Mouse (Mus musculus) heart, embryonic 15.5 days (tissue): ENCODE data around the gene Atrn. TPM values are rescaled to one million over a fixed set of nuclear protein-coding genes. Genes with fewer than 3 reads are reported as not detected.
"Not testable (repeated sequence)": the region's sequence is repeated elsewhere in the genome, so short reads cannot be mapped to it uniquely, and the experiment has no call there.

Experiments used
- ATAC-seq: fragments of 200-750 bp; cut with Nextera tagmentation; replicated peaks from 2 replicates; pipeline ENCODE4 v1.8.0; 2017; ENCODE audit warnings: low read depth, moderate TSS enrichment; ENCODE audit not compliant: insufficient number of reproducible peaks, insufficient read depth, low FRiP score
- H3K27ac ChIP-seq: fragments of 300-500 bp; sonication (generic); 2 replicates; pipeline ENCODE4 v1.5.1; 2015; ENCODE audit warnings: mild to moderate bottlenecking, inconsistent platforms
- H3K27me3 ChIP-seq: fragments of 300-500 bp; sonication (generic); 2 replicates; pipeline ENCODE4 v1.6.1; 2015; ENCODE audit warnings: inconsistent platforms
- H3K36me3 ChIP-seq: fragments of 300-500 bp; sonication (generic); 2 replicates; pipeline ENCODE4 v1.6.1; 2015; ENCODE audit warnings: mild to moderate bottlenecking, inconsistent platforms
- H3K4me1 ChIP-seq: fragments of 300-500 bp; sonication (generic); replicated peaks from 2 replicates; pipeline ENCODE4 v1.6.1; 2015; ENCODE audit warnings: inconsistent platforms
- H3K4me2 ChIP-seq: fragments of 300-500 bp; sonication (generic); 2 replicates; pipeline ENCODE4 v1.6.1; 2015; ENCODE audit warnings: inconsistent platforms, mild to moderate bottlenecking, moderate library complexity
- H3K4me3 ChIP-seq: fragments of 300-500 bp; sonication (generic); 2 replicates; pipeline ENCODE4 v1.5.1; 2015; ENCODE audit warnings: mild to moderate bottlenecking, inconsistent platforms
- H3K9ac ChIP-seq: fragments of 300-500 bp; sonication (generic); 2 replicates; pipeline ENCODE4 v1.6.1; 2015; ENCODE audit warnings: mild to moderate bottlenecking, inconsistent platforms
- H3K9me3 ChIP-seq: fragments of 300-500 bp; sonication (generic); replicated peaks from 2 replicates; pipeline ENCODE4 v1.6.1; 2016; ENCODE audit warnings: inconsistent platforms
- WGBS: fragments of 180-500 bp; shearing (Covaris S2); methylation state at CpG from one replicate; pipeline ENCODE4 v1.1.7; 2015; ENCODE audit warnings: mixed read lengths; 5-methylcytosine and 5-hydroxymethylcytosine counted together
- polyA plus RNA-seq: library from polyadenylated mRNA; unstranded; fragments of >200 nt; fragmentation: Nextera tagmentation; extraction: Ambion mirVana; gene quantifications from 2 replicates; pipeline ENCODE4 v1.2.1, GENCODE M21; 2015

The Atrn gene
- polyA plus RNA-seq, 1 experiment from 2014 or later: 4.0 TPM

DNA sequence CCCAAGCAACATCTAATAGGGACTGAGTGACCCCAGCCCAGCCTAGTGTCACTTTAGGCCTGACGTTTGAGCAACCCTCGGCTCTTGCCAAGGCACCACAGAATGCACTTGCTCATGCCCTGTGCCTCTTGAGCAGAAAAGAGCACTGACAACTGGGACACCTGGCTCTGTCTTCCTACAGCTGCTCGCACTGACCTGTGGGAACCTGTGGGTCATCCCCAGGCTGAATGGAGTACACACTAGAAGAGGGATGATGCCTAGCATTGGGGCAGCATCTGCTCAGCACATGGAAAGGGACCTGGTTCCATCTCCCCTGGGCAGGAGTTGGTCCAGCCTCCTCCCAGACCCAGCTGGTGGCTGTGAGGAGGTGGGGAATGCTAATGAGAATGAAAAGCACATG is 120.6 kb downstream of the Atrn start:
- Histone ChIP-seq H3K9ac (no peak overlapping the region), H3K27me3 (no peaks in the 10 kb centered on the region), H3K36me3 (peaks cover 30% of the 10 kb centered on the region), H3K4me3 (no peak overlapping the region), H3K9me3 (no peaks in the 10 kb centered on the region), H3K4me1 (peaks cover 5% of the 10 kb centered on the region; the same call in 1 of the 2 replicates), H3K27ac (no peak overlapping the region), H3K4me2 (no peak overlapping the region)
- WGBS: 86% methylated on average over 3 of the region's 3 CpGs
- no peak for ATAC-seq

DNA sequence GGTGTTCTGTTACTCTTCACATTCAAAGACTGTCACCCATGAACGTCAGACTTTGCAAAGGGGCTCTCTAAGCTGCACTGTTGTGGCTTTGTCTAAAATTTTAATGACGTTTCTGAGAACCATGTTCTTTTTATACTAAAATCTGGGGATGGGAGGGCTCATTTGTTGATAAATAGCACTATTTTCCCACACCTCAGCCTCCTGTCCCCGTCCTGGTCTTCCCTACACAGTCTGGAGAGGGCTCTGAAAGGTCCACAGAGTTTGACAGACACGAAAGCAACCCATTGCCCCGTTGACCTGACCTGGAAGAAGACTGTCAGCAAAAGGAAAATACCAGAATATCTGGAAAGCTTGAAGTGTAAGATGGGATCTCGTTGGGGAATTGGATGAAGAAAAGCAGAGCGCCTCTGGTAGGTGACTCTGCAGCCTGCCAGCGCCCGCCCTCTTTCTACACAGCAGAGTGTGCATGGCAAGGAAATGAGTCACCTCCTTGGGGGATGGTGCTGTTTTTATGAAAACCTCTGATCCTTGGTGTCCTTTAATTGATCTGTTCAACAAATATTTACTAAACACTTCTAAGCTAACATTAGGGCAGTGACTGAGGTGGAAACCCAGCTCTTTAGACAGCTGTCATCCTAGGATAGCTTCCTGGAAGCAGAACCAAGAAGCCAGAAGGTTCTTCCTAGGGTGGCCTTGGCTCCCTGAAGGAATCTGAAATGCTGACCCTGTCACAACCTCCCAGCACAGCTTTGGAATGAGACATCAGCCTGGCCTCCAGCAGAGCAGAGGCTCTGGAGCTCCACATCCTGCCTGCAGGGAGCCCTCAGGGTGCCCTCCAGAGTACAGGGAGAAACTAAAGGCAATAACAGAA is 123.0 kb downstream of the Atrn start:
- Histone ChIP-seq H3K9ac (no peak overlapping the region), H3K27me3 (no peaks in the 10 kb centered on the region), H3K4me3 (no peak overlapping the region), H3K27ac (peak overlapping the region; percentile 47), H3K4me1 (peaks cover 5% of the 10 kb centered on the region; the same call in 1 of the 2 replicates), H3K4me2 (no peak overlapping the region), H3K9me3 (peaks cover 5% of the 10 kb centered on the region; the same call in 1 of the 2 replicates), H3K36me3 (peaks cover 17% of the 10 kb centered on the region)
- ATAC-seq: peak; percentile 69; the same call in 1 of the 2 replicates
- 43% methylated on average over 9 of the region's 9 CpGs for WGBS

DNA sequence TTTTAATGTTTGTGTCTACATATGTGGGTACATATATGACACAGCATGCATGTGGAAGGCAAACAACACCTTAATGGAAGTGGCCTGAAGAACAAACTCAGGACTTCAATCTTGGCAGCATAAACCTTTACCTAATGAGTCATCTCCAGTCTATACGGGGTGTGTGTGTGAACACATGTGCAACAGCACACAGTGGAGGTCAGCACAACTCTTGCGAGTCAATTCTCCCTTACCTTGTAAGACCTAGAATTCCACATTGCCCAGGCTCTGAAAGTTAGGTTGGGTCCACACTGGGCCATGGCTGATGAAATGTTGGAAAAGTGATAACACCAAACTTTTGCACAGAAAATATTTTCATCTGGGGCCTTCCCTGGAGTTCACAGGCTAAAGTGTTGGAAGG is 124.3 kb downstream of the Atrn start:
- WGBS: 82% methylated on average over 2 of the region's 2 CpGs
- Histone ChIP-seq H3K4me3 (no peak overlapping the region), H3K4me2 (no peak overlapping the region)

DNA sequence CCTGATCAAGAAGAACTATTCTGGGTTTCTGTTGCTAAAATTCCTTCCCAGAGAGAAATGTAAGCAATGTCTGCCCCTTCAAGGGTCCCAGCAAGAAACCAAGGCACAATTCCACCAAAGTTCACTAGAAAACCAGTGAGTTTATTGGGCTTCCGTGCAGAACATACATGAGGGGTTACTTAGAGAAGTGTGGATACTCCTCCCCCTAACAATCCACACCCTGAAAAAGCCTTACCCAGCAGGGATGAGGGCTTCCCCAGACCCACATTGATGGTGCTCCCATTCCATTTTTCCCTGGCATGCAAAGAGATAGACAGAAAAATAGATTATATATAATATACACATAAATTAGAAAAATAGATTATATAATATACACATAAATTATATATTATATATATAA is 124.7 kb downstream of the Atrn start:
- no peak overlapping the region for H3K9ac ChIP-seq
- peaks cover 5% of the 10 kb centered on the region; the same call in 1 of the 2 replicates for H3K4me1 ChIP-seq
- peaks cover 2% of the 10 kb centered on the region for H3K27me3 ChIP-seq
- no peak overlapping the region for H3K4me3 ChIP-seq
- peaks cover 10% of the 10 kb centered on the region; the same call in 1 of the 2 replicates for H3K36me3 ChIP-seq
- no peak overlapping the region for H3K4me2 ChIP-seq
- no peak overlapping the region for H3K27ac ChIP-seq
- WGBS: 91% methylated on average over 1 of the region's 1 CpGs
- H3K9me3 ChIP-seq: peaks cover 5% of the 10 kb centered on the region; the same call in 1 of the 2 replicates
- no peak for ATAC-seq

More for the DNA sequence above, 124.3 kb downstream of the Atrn start:
- peaks cover 10% of the 10 kb centered on the region; the same call in 1 of the 2 replicates for H3K36me3 ChIP-seq
- H3K4me1 ChIP-seq: peaks cover 5% of the 10 kb centered on the region; the same call in 1 of the 2 replicates
- H3K9ac ChIP-seq: no peak overlapping the region
- peaks cover 5% of the 10 kb centered on the region; the same call in 1 of the 2 replicates for H3K9me3 ChIP-seq
- no peak for ATAC-seq
- no peaks in the 10 kb centered on the region for H3K27me3 ChIP-seq
- H3K27ac ChIP-seq: no peak overlapping the region

DNA sequence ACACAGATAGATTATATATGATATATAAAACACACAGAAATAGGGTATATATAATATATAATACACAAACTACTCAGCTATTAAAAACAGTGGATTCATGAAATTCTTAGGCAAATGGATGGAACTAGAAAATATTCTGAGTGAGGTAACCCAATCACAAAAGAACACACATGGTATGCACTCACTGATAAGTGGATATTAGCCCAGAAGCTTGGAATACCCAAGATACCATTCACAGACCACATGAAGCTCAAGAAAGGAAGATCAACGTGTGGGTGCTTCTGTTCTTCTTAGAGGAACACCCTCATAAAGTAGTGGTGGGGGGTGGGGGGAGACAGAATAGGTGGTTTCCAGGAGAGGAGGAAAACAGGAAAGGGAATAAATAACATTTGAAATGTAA is 125.1 kb downstream of the Atrn start:
- H3K27ac ChIP-seq, H3K4me3 ChIP-seq, ATAC-seq: not testable (repeated sequence)

DNA sequence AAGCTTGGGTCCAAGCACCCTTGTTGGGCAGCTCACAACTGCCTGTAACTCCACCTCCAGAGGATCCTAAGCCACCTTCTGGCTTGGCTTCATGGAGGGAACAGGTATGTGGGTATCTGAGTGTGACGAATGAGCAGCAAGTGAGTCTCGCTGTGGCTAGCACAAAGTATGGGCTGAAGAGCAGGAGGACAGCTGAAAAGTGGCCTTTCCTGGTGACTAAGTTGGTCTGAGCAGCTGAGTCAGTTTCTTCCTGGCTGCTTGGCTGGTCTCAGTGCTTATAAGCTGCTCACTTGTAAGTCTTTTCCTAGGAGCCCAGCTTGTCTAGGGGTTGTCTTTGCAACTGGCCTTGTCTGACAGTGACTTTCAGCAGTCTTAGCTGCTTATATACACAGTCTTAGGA is 130.0 kb downstream of the Atrn start:
- Histone ChIP-seq H3K27me3 (peaks cover 35% of the 10 kb centered on the region), H3K9ac (no peak overlapping the region), H3K4me3 (no peak overlapping the region), H3K27ac (no peak overlapping the region), H3K9me3 (peaks cover 5% of the 10 kb centered on the region; the same call in 1 of the 2 replicates), H3K36me3 (no peaks in the 10 kb centered on the region), H3K4me2 (no peak overlapping the region), H3K4me1 (peaks cover 22% of the 10 kb centered on the region)
- 80% methylated on average over 2 of the region's 2 CpGs for WGBS
- no peak for ATAC-seq

More for the DNA sequence above, 125.1 kb downstream of the Atrn start:
- not testable (repeated sequence) for H3K27me3 ChIP-seq, H3K36me3 ChIP-seq, H3K9me3 ChIP-seq, H3K4me2 ChIP-seq, H3K9ac ChIP-seq, H3K4me1 ChIP-seq
- 35% methylated on average over 1 of the region's 1 CpGs for WGBS

DNA sequence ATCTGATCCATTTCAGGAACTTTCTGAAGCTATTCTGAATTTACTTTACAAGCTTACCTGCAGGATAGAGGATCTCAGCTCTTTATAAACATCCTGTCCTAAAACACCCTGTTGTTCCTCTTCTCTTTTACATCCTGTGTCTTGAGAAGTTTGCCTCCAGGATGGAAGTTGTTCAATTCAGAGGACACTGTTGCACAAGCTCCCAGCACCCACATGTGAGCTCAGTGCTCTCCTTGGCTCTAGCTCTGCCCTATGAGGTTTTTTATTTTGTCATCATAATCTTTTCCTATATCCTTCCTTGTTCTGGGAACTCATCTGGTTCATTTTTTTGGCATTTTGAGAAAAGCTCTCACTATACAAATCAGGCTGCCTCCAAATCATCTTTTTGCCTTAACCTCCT is 130.5 kb downstream of the Atrn start:
- no peak overlapping the region for H3K4me2 ChIP-seq
- H3K4me1 ChIP-seq: peaks cover 25% of the 10 kb centered on the region
- peaks cover 5% of the 10 kb centered on the region; the same call in 1 of the 2 replicates for H3K9me3 ChIP-seq
- H3K36me3 ChIP-seq: no peaks in the 10 kb centered on the region
- H3K27ac ChIP-seq: no peak overlapping the region
- no peak overlapping the region for H3K9ac ChIP-seq
- no peak overlapping the region for H3K4me3 ChIP-seq
- no peak for ATAC-seq
- H3K27me3 ChIP-seq: peaks cover 39% of the 10 kb centered on the region

DNA sequence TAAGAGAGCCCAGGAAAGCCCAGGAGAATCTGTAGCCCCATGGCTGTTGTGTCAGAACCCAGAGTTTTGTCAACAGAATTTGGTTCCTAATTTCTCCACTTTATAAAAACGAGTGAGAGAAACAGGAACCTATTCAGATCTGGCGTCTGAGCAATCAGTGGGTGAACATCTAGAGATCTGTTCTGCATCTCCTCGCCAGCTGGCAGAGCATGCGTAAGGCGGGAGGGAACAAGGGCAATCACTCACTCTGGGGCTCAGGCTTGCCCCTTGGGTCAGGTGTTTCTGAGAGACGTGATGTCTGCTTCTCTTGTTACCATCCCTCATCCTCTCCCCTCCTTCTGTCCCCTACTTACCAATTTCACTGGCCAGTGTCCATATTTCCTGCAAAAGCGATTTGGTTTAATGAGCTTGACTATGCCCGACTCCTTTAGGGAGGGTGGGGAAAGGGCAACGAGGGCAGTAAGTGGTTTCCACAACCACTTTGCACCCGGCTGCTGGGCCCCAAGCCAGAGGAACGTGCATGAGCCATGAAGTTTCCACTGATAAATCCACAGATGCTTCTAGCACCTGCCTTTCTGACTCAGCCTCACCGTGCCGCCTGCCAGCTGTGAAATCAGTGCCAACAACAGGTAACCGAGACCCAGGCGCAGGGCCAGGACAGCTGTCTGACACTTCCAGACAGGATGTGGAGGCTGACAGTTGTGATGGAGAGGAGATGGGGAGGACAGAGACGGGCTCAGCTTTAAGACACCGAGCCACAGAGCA is 131.1 kb downstream of the Atrn start:
- Histone ChIP-seq H3K9ac (no peak overlapping the region), H3K4me3 (no peak overlapping the region), H3K9me3 (peaks cover 5% of the 10 kb centered on the region; the same call in 1 of the 2 replicates), H3K36me3 (no peaks in the 10 kb centered on the region), H3K4me1 (peaks cover 25% of the 10 kb centered on the region), H3K27me3 (peaks cover 46% of the 10 kb centered on the region), H3K4me2 (no peak overlapping the region), H3K27ac (0 out of 2 replicates have a peak overlapping the region, but pooled peaks have one; percentile 11)
- ATAC-seq: peak; percentile 50
- whole genome bisulfite sequencing: 27% methylated on average over 17 of the region's 17 CpGs

DNA sequence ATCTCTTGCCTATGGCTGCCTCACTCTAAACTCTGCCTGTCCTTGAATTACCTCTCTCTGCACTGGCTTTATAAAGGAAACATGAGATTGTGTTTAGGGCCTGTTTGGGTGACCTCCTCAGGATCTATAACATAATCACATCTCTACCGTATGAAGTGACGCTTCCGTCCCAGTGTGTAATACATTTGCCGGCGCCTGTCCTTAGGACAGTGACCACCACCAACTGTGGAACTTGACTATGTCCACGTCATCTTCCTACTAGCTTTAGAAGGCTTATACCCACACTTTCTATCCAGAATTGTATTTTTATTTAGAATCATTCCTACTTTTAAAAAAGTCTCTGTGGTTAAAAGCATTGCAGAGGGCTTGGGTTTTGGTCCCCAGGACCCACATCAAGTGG is 131.9 kb downstream of the Atrn start:
- Histone ChIP-seq H3K9ac (no peak overlapping the region), H3K27me3 (peaks cover 53% of the 10 kb centered on the region), H3K36me3 (no peaks in the 10 kb centered on the region), H3K4me1 (peaks cover 25% of the 10 kb centered on the region), H3K27ac (0 out of 2 replicates have a peak overlapping the region, but pooled peaks have one; percentile 11), H3K4me2 (no peak overlapping the region), H3K4me3 (no peak overlapping the region), H3K9me3 (peaks cover 5% of the 10 kb centered on the region; the same call in 1 of the 2 replicates)
- 90% methylated on average over 6 of the region's 6 CpGs for WGBS
- ATAC-seq: no peak

DNA sequence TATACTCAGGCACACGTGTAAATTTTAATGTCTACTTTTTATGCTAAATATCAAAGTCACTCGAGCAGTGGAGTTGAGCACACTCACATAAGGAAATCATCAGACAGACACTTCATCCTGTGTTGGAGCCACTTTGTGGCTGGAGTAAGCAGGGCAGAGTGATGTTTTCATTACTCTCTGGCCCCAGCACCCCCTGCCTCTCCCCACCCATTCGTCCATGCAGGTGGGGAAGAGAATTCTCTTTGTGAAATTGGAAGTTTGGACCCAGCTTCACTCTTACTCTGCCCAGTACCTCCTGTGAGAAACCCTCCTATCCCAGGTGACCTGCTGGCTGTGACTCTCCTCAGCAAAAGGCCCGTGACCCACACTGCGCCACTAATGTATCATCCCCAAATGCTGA is 132.4 kb downstream of the Atrn start:
- Histone ChIP-seq H3K9me3 (peaks cover 2% of the 10 kb centered on the region; the same call in 1 of the 2 replicates), H3K27me3 (peaks cover 56% of the 10 kb centered on the region), H3K9ac (no peak overlapping the region), H3K4me2 (no peak overlapping the region), H3K4me3 (no peak overlapping the region), H3K27ac (no peak overlapping the region), H3K36me3 (no peaks in the 10 kb centered on the region), H3K4me1 (peaks cover 25% of the 10 kb centered on the region)
- ATAC-seq: no peak
- WGBS: 81% methylated on average over 5 of the region's 5 CpGs
